Mouse (Mus musculus): ENCODE measurements around the gene Rsph9. TPM values are rescaled to one million over a fixed set of nuclear protein-coding genes. Genes with fewer than 3 reads are reported as not detected.

The Rsph9 gene
- polyA plus RNA-seq, 1 experiment, result 2.5 TPM

- no peak overlapping the region for H3ac ChIP-seq (ENCODE audit: control insufficient read depth, insufficient read length, low read depth)
- no peak overlapping the region for H3K4me3 ChIP-seq (ENCODE audit: insufficient read depth, poor library complexity, severe bottlenecking)
- TF ChIP-seq MAX (IDR thresholded peaks at IDR 0.05) (no peak), USF1 (IDR thresholded peaks at IDR 0.05; ENCODE audit: low read depth) (no peak), FOSL1 (IDR thresholded peaks at IDR 0.05; ENCODE audit: insufficient read depth, low read length, poor library complexity, severe bottlenecking) (no peak), MYOG (IDR thresholded peaks at IDR 0.05; ENCODE audit: control insufficient read depth, extremely low read depth, insufficient read length) (no peak), CEBPB (IDR thresholded peaks at IDR 0.05; ENCODE audit: low read depth) (no peak), MYOD1 (IDR thresholded peaks at IDR 0.05; ENCODE audit: control insufficient read depth, insufficient read length, low read depth) (no peak), CTCF (IDR thresholded peaks at IDR 0.05; ENCODE audit: control insufficient read depth, insufficient read depth, insufficient read length) (no peak)
- peaks cover 42% of the 10 kb centered on the region for H3K79me2 ChIP-seq (ENCODE audit: control insufficient read depth, insufficient read depth)
- no peaks in the 10 kb centered on the region for H3K27me3 ChIP-seq (ENCODE audit: control insufficient read depth, insufficient read depth, insufficient read length)
- H3K79me3 ChIP-seq (ENCODE audit: low read depth), result peaks cover 9% of the 10 kb centered on the region
- H3K36me3 ChIP-seq (ENCODE audit: control insufficient read depth, insufficient read depth), result peaks cover 44% of the 10 kb centered on the region
These were observed 24.4 kb downstream of the Rsph9 start for GRCm38 (mm10) chr17:46119641-46120040.

GRCm38 (mm10) chr17:46118423-46118850 lies 25.6 kb downstream of the Rsph9 start:
- TF ChIP-seq CTCF (IDR thresholded peaks at IDR 0.05; ENCODE audit: control insufficient read depth, insufficient read depth, insufficient read length), result no peak
- no peak for TF ChIP-seq MYOG (IDR thresholded peaks at IDR 0.05; ENCODE audit: control insufficient read depth, extremely low read depth, insufficient read length)
- no peak for TF ChIP-seq MYOD1 (IDR thresholded peaks at IDR 0.05; ENCODE audit: control insufficient read depth, insufficient read length, low read depth)
- TF ChIP-seq CEBPB (IDR thresholded peaks at IDR 0.05; ENCODE audit: low read depth), result no peak
- TF ChIP-seq FOSL1 (IDR thresholded peaks at IDR 0.05; ENCODE audit: insufficient read depth, low read length, poor library complexity, severe bottlenecking), result no peak
- TF ChIP-seq USF1 (IDR thresholded peaks at IDR 0.05; ENCODE audit: low read depth), result no peak
- TF ChIP-seq MAX (IDR thresholded peaks at IDR 0.05), result no peak
- H3K27me3 ChIP-seq (ENCODE audit: control insufficient read depth, insufficient read depth, insufficient read length), result no peaks in the 10 kb centered on the region
- H3K36me3 ChIP-seq (ENCODE audit: control insufficient read depth, insufficient read depth), result peaks cover 39% of the 10 kb centered on the region
- H3K4me3 ChIP-seq (ENCODE audit: insufficient read depth, poor library complexity, severe bottlenecking), result no peak overlapping the region
- peaks cover 14% of the 10 kb centered on the region for H3K79me3 ChIP-seq (ENCODE audit: low read depth)
- H3ac ChIP-seq (ENCODE audit: control insufficient read depth, insufficient read length, low read depth), result no peak overlapping the region
- H3K79me2 ChIP-seq (ENCODE audit: control insufficient read depth, insufficient read depth), result peaks cover 54% of the 10 kb centered on the region

GRCm38 (mm10) chr17:46117623-46118422 lies 26.2 kb downstream of the Rsph9 start:
- Histone ChIP-seq H3K36me3 (ENCODE audit: control insufficient read depth, insufficient read depth) (peaks cover 39% of the 10 kb centered on the region), H3K79me2 (ENCODE audit: control insufficient read depth, insufficient read depth) (peaks cover 60% of the 10 kb centered on the region), H3ac (ENCODE audit: control insufficient read depth, insufficient read length, low read depth) (no peak overlapping the region), H3K79me3 (ENCODE audit: low read depth) (peaks cover 14% of the 10 kb centered on the region), H3K27me3 (ENCODE audit: control insufficient read depth, insufficient read depth, insufficient read length) (no peaks in the 10 kb centered on the region), H3K4me3 (ENCODE audit: insufficient read depth, poor library complexity, severe bottlenecking) (no peak overlapping the region)
- TF ChIP-seq MYOD1 (IDR thresholded peaks at IDR 0.05; ENCODE audit: control insufficient read depth, insufficient read length, low read depth) (no peak), FOSL1 (IDR thresholded peaks at IDR 0.05; ENCODE audit: insufficient read depth, low read length, poor library complexity, severe bottlenecking) (no peak), MYOG (IDR thresholded peaks at IDR 0.05; ENCODE audit: control insufficient read depth, extremely low read depth, insufficient read length) (no peak)

GRCm38 (mm10) chr17:46116881-46117280 lies 27.1 kb downstream of the Rsph9 start:
- no peak overlapping the region for H3ac ChIP-seq (ENCODE audit: control insufficient read depth, insufficient read length, low read depth)
- peaks cover 15% of the 10 kb centered on the region for H3K79me3 ChIP-seq (ENCODE audit: low read depth)
- no peaks in the 10 kb centered on the region for H3K27me3 ChIP-seq (ENCODE audit: control insufficient read depth, insufficient read depth, insufficient read length)
- peaks cover 69% of the 10 kb centered on the region for H3K79me2 ChIP-seq (ENCODE audit: control insufficient read depth, insufficient read depth)
- no peak overlapping the region for H3K4me3 ChIP-seq (ENCODE audit: insufficient read depth, poor library complexity, severe bottlenecking)
- TF ChIP-seq MYOG (IDR thresholded peaks at IDR 0.05; ENCODE audit: control insufficient read depth, extremely low read depth, insufficient read length), result no peak
- no peak for TF ChIP-seq CEBPB (IDR thresholded peaks at IDR 0.05; ENCODE audit: low read depth)
- no peak for TF ChIP-seq MYOD1 (IDR thresholded peaks at IDR 0.05; ENCODE audit: control insufficient read depth, insufficient read length, low read depth)
- no peak for TF ChIP-seq USF1 (IDR thresholded peaks at IDR 0.05; ENCODE audit: low read depth)
- TF ChIP-seq MAX (IDR thresholded peaks at IDR 0.05), result no peak
- no peak for TF ChIP-seq FOSL1 (IDR thresholded peaks at IDR 0.05; ENCODE audit: insufficient read depth, low read length, poor library complexity, severe bottlenecking)
- TF ChIP-seq CTCF (IDR thresholded peaks at IDR 0.05; ENCODE audit: control insufficient read depth, insufficient read depth, insufficient read length), result no peak
- peaks cover 36% of the 10 kb centered on the region for H3K36me3 ChIP-seq (ENCODE audit: control insufficient read depth, insufficient read depth)

GRCm38 (mm10) chr17:46116138-46116537 lies 27.9 kb downstream of the Rsph9 start:
- no peak overlapping the region for H3K4me3 ChIP-seq (ENCODE audit: insufficient read depth, poor library complexity, severe bottlenecking)
- no peak for TF ChIP-seq MYOD1 (IDR thresholded peaks at IDR 0.05; ENCODE audit: control insufficient read depth, insufficient read length, low read depth)
- no peak for TF ChIP-seq FOSL1 (IDR thresholded peaks at IDR 0.05; ENCODE audit: insufficient read depth, low read length, poor library complexity, severe bottlenecking)
- TF ChIP-seq MYOG (IDR thresholded peaks at IDR 0.05; ENCODE audit: control insufficient read depth, extremely low read depth, insufficient read length), result no peak
- TF ChIP-seq CTCF (IDR thresholded peaks at IDR 0.05; ENCODE audit: control insufficient read depth, insufficient read depth, insufficient read length), result no peak
- no peak for TF ChIP-seq USF1 (IDR thresholded peaks at IDR 0.05; ENCODE audit: low read depth)
- no peak for TF ChIP-seq MAX (IDR thresholded peaks at IDR 0.05)
- no peak for TF ChIP-seq CEBPB (IDR thresholded peaks at IDR 0.05; ENCODE audit: low read depth)
- H3K79me2 ChIP-seq (ENCODE audit: control insufficient read depth, insufficient read depth), result peaks cover 77% of the 10 kb centered on the region
- H3K36me3 ChIP-seq (ENCODE audit: control insufficient read depth, insufficient read depth), result peaks cover 36% of the 10 kb centered on the region
- peaks cover 22% of the 10 kb centered on the region for H3K79me3 ChIP-seq (ENCODE audit: low read depth)
- H3K27me3 ChIP-seq (ENCODE audit: control insufficient read depth, insufficient read depth, insufficient read length), result no peaks in the 10 kb centered on the region
- no peak overlapping the region for H3ac ChIP-seq (ENCODE audit: control insufficient read depth, insufficient read length, low read depth)

All from C2C12 (cell line).